Comparison of ENCODE assay signal across 32 mouse cellular contexts in genomic region chr5:136914183-136914582, GRCm38 (mm10). TPM values are rescaled to one million over a fixed set of nuclear protein-coding genes. Genes with fewer than 3 reads are reported as not detected.
"Had no signal": no experiment of that assay in that cellular context is flagged by ENCODE, and none has a peak within 500 bp of the region (broad histone marks: within the 10 kb centered on the region; RNA-seq: fewer than 3 reads in every experiment).

No protein-coding gene starts in this region.

- H3K4me3 ChIP-seq: left cerebral cortex, adult 2 months; limb, embryonic 10.5 days; limb, embryonic 12.5 days; limb, embryonic 13.5 days; limb, embryonic 15.5 days; liver, embryonic 12.5 days; liver, embryonic 13.5 days; liver, embryonic 15.5 days; lung, embryonic 15.5 days; megakaryocyte, embryonic 14.5 days; midbrain, embryonic 10.5 days; midbrain, embryonic 12.5 days; midbrain, embryonic 13.5 days; midbrain, embryonic 15.5 days; myocyte; neural tube, embryonic 12.5 days had no signal

- H3K27me3 ChIP-seq: limb, embryonic 12.5 days; limb, embryonic 13.5 days; limb, embryonic 15.5 days; liver, embryonic 12.5 days; liver, embryonic 13.5 days; liver, embryonic 15.5 days; lung, embryonic 15.5 days; megakaryocyte, embryonic 14.5 days; midbrain, embryonic 12.5 days; midbrain, embryonic 13.5 days; midbrain, embryonic 15.5 days; neural tube, embryonic 12.5 days had no signal

- H3K9me3 ChIP-seq: limb, embryonic 10.5 days; limb, embryonic 12.5 days; limb, embryonic 13.5 days; limb, embryonic 15.5 days; liver, embryonic 12.5 days; liver, embryonic 13.5 days; liver, embryonic 15.5 days; lung, embryonic 15.5 days; megakaryocyte, embryonic 14.5 days; midbrain, embryonic 10.5 days; midbrain, embryonic 12.5 days; midbrain, embryonic 13.5 days; midbrain, embryonic 15.5 days; neural tube, embryonic 12.5 days had no signal

- H3K4me2 ChIP-seq: limb, embryonic 12.5 days; limb, embryonic 13.5 days; limb, embryonic 15.5 days; liver, embryonic 11.5 days; liver, embryonic 12.5 days; liver, embryonic 13.5 days; liver, embryonic 15.5 days; lung, embryonic 14.5 days; lung, embryonic 15.5 days; midbrain, embryonic 12.5 days; midbrain, embryonic 13.5 days; midbrain, embryonic 15.5 days; neural tube, embryonic 12.5 days had no signal

- H3K27ac ChIP-seq: left cerebral cortex, adult 2 months; limb, embryonic 10.5 days; limb, embryonic 12.5 days; limb, embryonic 13.5 days; limb, embryonic 15.5 days; liver, embryonic 12.5 days; liver, embryonic 13.5 days; liver, embryonic 14.5 days; liver, embryonic 15.5 days; lung, embryonic 15.5 days; macrophage; midbrain, embryonic 10.5 days; midbrain, embryonic 12.5 days; midbrain, embryonic 13.5 days; midbrain, embryonic 15.5 days; neural tube, embryonic 12.5 days had no signal

- ATAC-seq: liver, embryonic 12.5 days; liver, postnatal 0 days; lung, postnatal 0 days; midbrain, embryonic 13.5 days; midbrain, embryonic 15.5 days; midbrain, embryonic 16.5 days had no signal

- H3K36me3 ChIP-seq: liver, embryonic 13.5 days; liver, embryonic 15.5 days had no signal

- H3K4me1 ChIP-seq: limb, embryonic 15.5 days; lung, embryonic 15.5 days had no signal

- H3K9ac ChIP-seq: limb, embryonic 12.5 days; limb, embryonic 13.5 days; limb, embryonic 15.5 days; liver, embryonic 12.5 days; liver, embryonic 13.5 days; liver, embryonic 14.5 days; liver, embryonic 15.5 days; liver, postnatal 0 days; lung, embryonic 14.5 days; lung, embryonic 15.5 days; midbrain, embryonic 12.5 days; midbrain, embryonic 13.5 days; midbrain, embryonic 15.5 days; neural tube, embryonic 12.5 days had no signal

- DNase-seq: left cerebral cortex, postnatal 4 days; liver; liver, embryonic 13.5 days; liver, postnatal 0 days; lung, adult 18-20 months; lung, adult 2 months; lung, embryonic 14.5 days; lung, postnatal 10 days; lung, postnatal 14 days; lung, postnatal 36 days; lung, postnatal 4 days had no signal

RNA-seq across cellular contexts. Expression of gene Col26a1, which starts 31.2 kb away (rescaled TPM):
- polyA plus RNA-seq: liver, adult 2 months; liver, postnatal 0 days; macrophage had no signal

RNA-seq across cellular contexts. Expression of gene Cldn15, which starts 52.2 kb away (rescaled TPM):
- polyA plus RNA-seq: macrophage had no signal
